Mouse (Mus musculus): ENCODE measurements around the gene Spsb2.

The Spsb2 gene

DNA sequence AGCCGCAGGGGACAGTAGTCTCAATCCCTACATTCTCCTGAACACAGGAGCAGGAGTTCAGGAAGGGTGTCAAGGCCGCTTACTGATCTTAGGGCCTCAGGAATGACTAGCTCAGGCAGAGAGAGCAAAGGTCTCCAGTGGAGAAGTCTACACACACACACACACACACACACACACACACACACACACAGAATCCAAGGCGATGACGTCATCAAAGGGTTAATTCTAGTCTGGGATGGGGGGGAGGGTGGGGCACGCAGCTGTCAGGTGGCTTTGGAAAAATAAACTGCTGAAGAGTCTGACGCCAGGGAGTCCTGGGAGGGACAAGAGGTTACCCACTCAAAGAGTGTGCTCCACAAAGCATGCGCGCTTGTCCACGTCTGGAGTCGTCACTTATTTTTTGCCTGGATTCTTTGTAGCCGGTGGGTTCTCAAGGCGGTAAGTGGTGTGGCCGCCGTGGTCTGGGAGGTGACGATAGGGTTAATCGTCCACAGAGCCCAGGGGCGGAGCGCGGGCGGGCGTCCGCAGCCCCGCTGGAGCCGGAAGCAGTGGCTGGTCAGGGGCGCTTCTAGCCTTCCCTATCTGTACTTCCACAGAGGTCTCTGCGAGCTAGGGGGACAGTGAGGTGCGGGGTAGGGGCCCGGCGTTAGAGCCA, at the start of gene Spsb2:
Spsb2 (plus strand) TSS at position 304 of the 655 bp plus-strand sequence.
- DNase-seq (ENCODE audit: low read depth, low spot score): peak; percentile 60

DNA sequence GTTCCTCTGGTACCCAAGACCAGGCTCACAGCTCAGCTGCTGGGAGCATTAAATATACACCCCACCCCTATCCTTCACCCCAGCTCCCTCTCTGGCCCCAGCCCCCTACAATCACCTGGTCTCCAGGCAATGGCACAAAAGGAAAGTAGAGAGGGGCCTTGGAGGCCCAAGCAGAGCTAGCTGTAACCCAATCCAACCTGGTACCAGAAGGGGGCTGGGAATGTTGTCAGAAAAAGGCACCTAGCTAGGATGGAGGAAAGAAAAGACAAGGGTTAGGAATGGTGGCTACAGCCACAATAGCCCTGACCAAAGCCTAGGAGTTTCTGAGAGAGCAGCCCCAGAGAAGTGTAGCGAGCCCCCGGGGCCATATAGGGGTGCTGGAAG, 49.6 kb upstream of the Spsb2 start:
- DNase-seq (ENCODE audit: low read depth, low spot score): no peak

DNA sequence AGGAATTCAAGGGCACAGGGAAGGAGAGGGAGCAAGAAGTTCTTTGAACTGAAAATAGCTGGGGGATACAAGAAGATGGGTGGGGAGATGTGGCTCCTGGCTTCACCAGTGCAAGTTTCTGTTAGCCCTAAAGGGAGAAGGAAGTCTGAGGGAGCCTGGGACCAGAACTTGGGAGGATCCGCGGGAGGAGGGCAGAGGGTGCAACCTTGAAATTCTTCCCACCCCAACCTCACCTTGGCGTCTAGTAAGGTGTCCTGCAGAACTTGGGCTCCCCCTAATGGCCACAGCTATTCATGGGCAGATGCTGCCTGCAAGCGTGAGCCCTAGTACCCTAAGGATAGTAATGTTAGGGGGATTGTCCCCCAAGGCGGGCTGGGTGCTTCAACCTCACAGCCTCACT, 49.2 kb upstream of the Spsb2 start:
- peak; percentile 78 for DNase-seq (ENCODE audit: low read depth, low spot score)

GRCm38 (mm10) chr6:124765951-124766350, 42.5 kb upstream of the Spsb2 start:
- no peak for DNase-seq (ENCODE audit: low read depth, low spot score)

DNA sequence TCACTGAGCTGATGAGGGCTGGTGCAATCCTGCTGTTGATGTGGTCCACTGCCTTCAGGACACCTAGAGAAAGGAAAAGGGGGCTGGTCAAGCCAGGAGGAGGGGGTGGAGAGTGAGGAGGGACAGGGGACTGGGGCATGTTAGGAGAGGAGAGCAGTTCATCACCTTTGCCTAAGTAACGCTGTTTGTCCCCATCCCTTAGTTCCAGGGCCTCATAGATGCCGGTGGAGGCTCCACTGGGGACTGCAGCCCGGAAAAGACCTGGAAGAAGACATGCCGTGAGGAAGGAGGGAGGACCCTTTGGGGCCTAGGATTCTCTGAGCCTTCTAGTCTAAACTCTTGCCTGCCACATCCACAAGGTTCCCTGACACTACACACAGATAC, 40.9 kb upstream of the Spsb2 start:
- no peak for DNase-seq (ENCODE audit: low read depth, low spot score)

- no peak for DNase-seq (ENCODE audit: low read depth, low spot score)
Observed at GRCm38 (mm10) chr6:124767920-124768703, 40.3 kb upstream of the Spsb2 start.

- DNase-seq (ENCODE audit: low read depth, low spot score): no peak
Observed at GRCm38 (mm10) chr6:124768704-124769044, 39.8 kb upstream of the Spsb2 start.

- no peak for DNase-seq (ENCODE audit: low read depth, low spot score)
Observed at GRCm38 (mm10) chr6:124769101-124769765, 39.2 kb upstream of the Spsb2 start, which contains the start of gene Eno2. TSS of gene Eno2 (minus strand) at chr6:124769673.

DNA sequence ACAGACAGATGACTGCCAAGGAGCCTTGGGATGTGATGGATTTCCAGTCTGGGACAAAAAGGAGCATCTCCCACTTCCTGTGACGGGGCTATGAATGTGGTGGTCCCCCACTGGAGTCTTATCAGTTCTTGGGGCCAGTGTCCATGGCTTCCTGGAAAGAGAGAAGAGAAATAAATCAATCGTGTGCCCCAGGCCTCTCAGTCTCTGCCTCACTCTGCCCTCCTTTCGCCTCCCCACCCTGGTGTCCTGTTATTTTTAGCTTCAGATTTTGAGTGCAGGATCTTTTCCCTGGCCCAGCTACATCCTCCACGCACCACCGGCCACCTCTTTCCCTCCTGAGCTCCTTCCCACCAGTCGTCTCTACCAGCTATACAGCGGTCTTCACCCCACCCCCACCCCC, 38.4 kb upstream of the Spsb2 start:
- no peak for DNase-seq (ENCODE audit: low read depth, low spot score)

DNA sequence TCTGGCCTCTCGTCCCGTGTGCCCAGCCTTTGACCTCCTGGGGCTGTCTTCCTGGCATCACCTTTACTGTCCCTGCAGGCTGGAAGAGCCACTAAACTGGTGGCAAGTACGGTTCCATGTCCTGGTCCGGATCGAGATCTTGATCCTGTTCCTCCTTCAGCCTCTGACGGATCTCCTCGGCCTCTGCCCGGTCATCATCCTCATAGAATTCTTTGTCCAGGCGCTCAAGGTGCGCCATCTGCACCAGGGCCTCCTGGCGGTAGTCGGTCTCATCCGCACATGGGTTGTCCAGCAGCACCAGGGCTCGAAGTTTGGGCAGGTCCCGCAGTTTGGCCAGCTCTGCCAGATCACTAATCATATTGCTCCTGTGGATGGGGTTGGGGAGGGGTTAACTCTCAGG, 38.0 kb upstream of the Spsb2 start:
- no peak for DNase-seq (ENCODE audit: low read depth, low spot score)

- DNase-seq (ENCODE audit: low read depth, low spot score): no peak
Observed at GRCm38 (mm10) chr6:124779222-124779983, 29.1 kb upstream of the Spsb2 start, which contains the start of gene Lrrc23. TSS of gene Lrrc23 (minus strand) at chr6:124779727.

DNA sequence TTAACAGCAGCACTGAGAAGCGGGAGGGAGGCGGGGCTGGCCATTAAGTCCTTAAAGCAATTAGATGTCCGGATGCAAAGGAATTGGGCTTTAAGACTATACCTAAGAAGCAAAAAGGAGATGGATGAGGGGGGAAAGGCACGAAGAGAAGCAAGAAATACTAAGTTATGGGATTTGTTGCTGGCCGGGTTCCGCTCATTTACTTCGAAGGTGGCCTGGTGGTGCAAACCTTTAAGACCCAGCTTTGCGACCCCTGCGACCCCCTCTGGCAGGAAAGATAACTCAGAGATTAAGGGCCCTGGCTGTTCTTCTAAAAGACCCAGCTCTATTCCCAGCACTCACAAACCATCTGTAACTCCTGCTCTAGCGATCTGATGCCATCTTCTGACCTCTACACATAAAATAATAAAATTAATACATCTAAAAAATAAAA, 28.5 kb upstream of the Spsb2 start:
- no peak for DNase-seq (ENCODE audit: low read depth, low spot score)

GRCm38 (mm10) chr6:124780917-124781316, 27.5 kb upstream of the Spsb2 start:
- no peak for DNase-seq (ENCODE audit: low read depth, low spot score)

DNA sequence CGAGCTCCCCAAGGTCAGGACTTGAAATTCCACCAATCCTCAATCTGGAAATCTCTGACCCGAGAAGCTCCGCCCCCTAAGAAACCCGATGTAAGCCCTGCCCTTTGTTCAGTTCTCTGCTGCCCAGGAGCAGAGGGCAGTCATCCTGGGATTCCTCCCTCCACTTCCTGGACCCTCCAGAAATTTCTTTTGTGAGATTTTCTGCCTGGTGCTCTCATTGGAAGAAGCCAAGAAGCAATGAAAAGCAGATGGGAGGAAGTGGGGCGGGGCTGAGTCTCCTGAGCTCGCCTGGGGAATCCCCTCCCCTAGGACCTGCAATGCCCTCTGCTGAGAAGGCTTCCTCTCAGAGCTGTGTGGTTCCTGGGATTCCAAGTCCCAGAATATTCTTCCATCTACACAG, 26.0 kb upstream of the Spsb2 start:
- no peak for DNase-seq (ENCODE audit: low read depth, low spot score)

DNA sequence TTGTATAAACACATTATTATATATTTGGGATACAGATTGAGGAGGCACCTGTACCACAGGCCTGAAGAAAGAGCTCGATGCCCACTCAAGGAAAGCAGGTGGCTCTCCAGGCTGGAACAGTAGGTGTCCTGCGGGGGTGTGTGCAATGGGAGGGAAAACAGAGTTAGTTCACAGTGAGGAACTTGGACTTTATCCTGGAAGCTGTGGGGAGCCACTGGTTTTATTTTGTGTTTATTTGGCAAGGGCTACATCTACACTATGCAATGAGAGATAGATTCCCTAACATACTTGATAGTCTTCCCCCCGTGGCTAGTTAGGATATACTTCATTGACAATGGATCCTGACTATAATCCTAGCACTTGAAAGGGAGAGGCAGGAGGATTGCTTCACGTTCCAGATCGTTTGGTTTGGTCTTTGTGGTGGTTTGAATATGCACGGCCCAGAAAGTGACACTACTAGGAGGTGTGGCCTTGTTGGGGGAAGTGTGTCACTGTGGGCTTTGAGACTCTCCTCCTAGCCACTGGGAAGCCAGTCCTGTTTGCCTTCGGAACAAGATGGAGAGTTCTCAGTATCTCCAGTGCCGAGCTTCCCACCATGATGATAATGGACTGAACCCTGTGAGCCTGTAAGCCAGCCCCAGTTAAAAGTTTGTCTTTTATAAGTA, 21.6 kb upstream of the Spsb2 start:
- DNase-seq (ENCODE audit: low read depth, low spot score): no peak

DNA sequence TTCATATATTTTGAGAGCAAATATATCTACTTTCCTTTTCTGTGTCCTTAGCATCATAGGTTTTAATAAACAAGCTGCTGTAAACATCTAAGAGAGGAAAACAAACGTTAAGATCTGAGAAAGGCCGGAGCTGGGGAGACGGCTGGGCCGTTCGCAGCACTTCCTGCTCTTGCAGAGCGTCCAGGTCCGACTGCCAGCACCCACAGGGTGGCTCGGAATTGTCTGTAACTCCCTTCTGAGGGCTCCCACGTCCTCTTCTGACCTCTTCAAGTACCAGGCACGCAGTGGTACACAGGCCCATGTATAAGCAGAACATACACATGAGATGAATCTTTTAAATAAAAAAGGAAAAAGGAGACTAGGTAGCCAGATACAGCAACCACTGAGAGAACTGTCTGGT, 20.7 kb upstream of the Spsb2 start:
- no peak for DNase-seq (ENCODE audit: low read depth, low spot score)

- DNase-seq (ENCODE audit: low read depth, low spot score): no peak
Observed at GRCm38 (mm10) chr6:124789519-124789918, 18.9 kb upstream of the Spsb2 start.

DNA sequence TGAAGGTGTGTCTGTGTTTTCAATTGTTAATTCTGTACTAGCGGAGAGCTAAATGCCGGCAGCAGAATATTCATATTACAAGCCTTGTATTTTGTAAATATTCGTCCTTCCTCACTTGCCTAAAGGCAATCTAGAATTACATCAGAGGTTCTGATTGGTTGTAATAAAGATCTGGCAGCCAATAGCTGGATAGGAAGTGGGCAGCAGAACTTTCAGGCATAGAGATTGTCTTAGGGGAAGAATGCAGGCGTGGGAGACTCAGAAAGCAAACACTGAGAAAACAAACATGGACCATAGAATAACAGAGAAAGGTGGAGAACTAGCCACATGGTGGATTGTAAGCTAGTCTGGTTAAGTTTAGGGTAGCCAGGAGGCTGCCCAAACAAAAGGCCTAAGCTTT, 18.3 kb upstream of the Spsb2 start:
- no peak for DNase-seq (ENCODE audit: low read depth, low spot score)

- DNase-seq (ENCODE audit: low read depth, low spot score): no peak
Observed at GRCm38 (mm10) chr6:124791911-124792310, 16.6 kb upstream of the Spsb2 start.

DNA sequence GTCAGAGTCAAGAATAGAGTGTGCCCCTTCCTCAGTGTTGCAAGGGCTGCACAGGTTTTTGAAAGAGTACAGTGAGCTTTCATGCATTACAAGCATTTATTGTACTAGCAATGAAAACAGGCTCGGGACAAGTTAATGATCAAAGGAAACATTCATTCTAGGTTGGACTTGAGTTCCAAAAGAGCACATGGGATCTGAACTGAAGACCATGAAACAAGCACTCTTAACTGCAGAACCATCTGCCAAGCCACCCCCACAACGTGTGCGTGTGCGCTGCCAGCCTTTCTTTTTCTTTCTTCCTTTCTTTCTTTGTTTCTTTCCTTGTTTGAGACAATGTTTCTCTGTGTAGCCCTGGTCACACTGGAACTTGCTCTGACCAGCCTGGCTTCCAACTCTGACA, 12.7 kb upstream of the Spsb2 start:
- no peak for DNase-seq (ENCODE audit: low read depth, low spot score)

- DNase-seq (ENCODE audit: low read depth, low spot score): no peak
Observed at GRCm38 (mm10) chr6:124796200-124796599, 12.3 kb upstream of the Spsb2 start.

Measured in skeletal muscle tissue, adult 2 months (tissue).